Mouse (Mus musculus): Measurements from ENCODE around the gene Zfp882.
"Not testable (repeated sequence)": the region's sequence is repeated elsewhere in the genome, so short reads cannot be mapped to it uniquely, and the experiment has no call there.

Gene Zfp882

DNA sequence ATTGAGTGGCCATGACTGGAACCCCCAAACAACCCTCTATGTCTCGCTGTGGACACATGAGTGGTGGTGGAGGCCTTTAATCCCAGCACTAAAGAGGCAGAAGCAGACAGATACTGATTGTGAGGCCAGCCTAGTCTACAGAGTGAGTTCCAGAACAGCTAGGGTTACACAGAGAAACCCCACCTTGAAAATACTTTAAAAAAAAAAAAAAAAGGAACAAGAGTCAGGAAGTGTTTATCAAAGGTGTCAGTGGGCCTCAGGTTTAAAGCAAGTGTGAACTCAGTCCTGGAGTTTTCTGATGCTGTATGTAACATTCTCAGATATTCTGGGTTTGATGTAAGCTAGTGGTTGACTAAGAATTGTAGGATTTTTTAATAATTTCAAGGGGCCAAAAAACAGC is 44.1 kb downstream of the Zfp882 start:
- no peak for DNase-seq (ENCODE audit: inconsistent ontology term)

GRCm38 (mm10) chr8:71952961-71953700 is 44.7 kb downstream of the Zfp882 start:
- not testable (repeated sequence) for DNase-seq (ENCODE audit: inconsistent ontology term)

GRCm38 (mm10) chr8:71954666-71955065 is 46.3 kb downstream of the Zfp882 start:
- DNase-seq (ENCODE audit: inconsistent ontology term): no peak

GRCm38 (mm10) chr8:71960483-71960882 is 52.1 kb downstream of the Zfp882 start:
- no peak for DNase-seq (ENCODE audit: inconsistent ontology term)

- no peak for DNase-seq (ENCODE audit: inconsistent ontology term)
These were observed 53.4 kb downstream of the Zfp882 start for GRCm38 (mm10) chr8:71961796-71962195.

GRCm38 (mm10) chr8:71964051-71964450 is 55.6 kb downstream of the Zfp882 start:
- no peak for DNase-seq (ENCODE audit: inconsistent ontology term)

- no peak for DNase-seq (ENCODE audit: inconsistent ontology term)
These were observed 56.8 kb downstream of the Zfp882 start for GRCm38 (mm10) chr8:71965166-71965565.

All from Muller cell, postnatal 12 days (primary cell).